Mouse (Mus musculus): ENCODE results near the gene Nfyc.

- TF ChIP-seq EP300 (IDR thresholded peaks at IDR 0.05; ENCODE audit: low read depth) = no peak
- TF ChIP-seq CTCF (IDR thresholded peaks at IDR 0.05; ENCODE audit: low read depth) = no peak
These were observed 114.6 kb downstream of the Nfyc start for GRCm38 (mm10) chr4:120716765-120717164.

All from heart, postnatal 0 days (tissue).